Mouse (Mus musculus) forebrain, embryonic 15.5 days (tissue): ENCODE results near the gene Tmem92. TPM values are rescaled to one million over a fixed set of nuclear protein-coding genes. Genes with fewer than 3 reads are reported as not detected.
A peak's percentile ranks its signal among the peaks of the same experiment; 100 is the strongest.

Source experiments
- ATAC-seq: fragments of 200-750 bp; cut with Nextera tagmentation; replicated peaks from 2 replicates; pipeline ENCODE4 v1.8.0; 2017; ENCODE audit warnings: mild to moderate bottlenecking, moderate TSS enrichment, moderate library complexity
- H3K27ac ChIP-seq: fragments of 300-500 bp; sonication (generic); replicated peaks from 2 replicates; pipeline ENCODE4 v1.5.1; 2015; ENCODE audit warnings: mild to moderate bottlenecking, inconsistent platforms
- H3K27me3 ChIP-seq: fragments of 300-500 bp; sonication (generic); 2 replicates; pipeline ENCODE4 v1.6.1; 2015; ENCODE audit warnings: inconsistent platforms
- H3K36me3 ChIP-seq: fragments of 300-500 bp; sonication (generic); 2 replicates; pipeline ENCODE4 v1.6.1; 2015; ENCODE audit warnings: mild to moderate bottlenecking, inconsistent platforms
- H3K4me1 ChIP-seq: fragments of 300-500 bp; sonication (generic); 2 replicates; pipeline ENCODE4 v1.6.1; 2015; ENCODE audit warnings: inconsistent platforms
- H3K4me2 ChIP-seq: fragments of 300-500 bp; sonication (generic); replicated peaks from 2 replicates; pipeline ENCODE4 v1.6.1; 2015; ENCODE audit warnings: mild to moderate bottlenecking, inconsistent platforms
- H3K4me3 ChIP-seq: fragments of 300-500 bp; sonication (generic); 2 replicates; pipeline ENCODE4 v1.5.1; 2015; ENCODE audit warnings: mild to moderate bottlenecking, inconsistent platforms
- H3K9ac ChIP-seq: fragments of 300-500 bp; sonication (generic); replicated peaks from 2 replicates; pipeline ENCODE4 v1.6.1; 2015; ENCODE audit warnings: mild to moderate bottlenecking, inconsistent platforms
- H3K9me3 ChIP-seq: fragments of 300-500 bp; sonication (generic); 2 replicates; pipeline ENCODE4 v1.6.1; 2016; ENCODE audit warnings: inconsistent platforms
- WGBS: fragments of 180-500 bp; shearing (Covaris S2); methylation state at CpG from one replicate; pipeline ENCODE4 v1.1.7; 2015; ENCODE audit warnings: mixed read lengths; 5-methylcytosine and 5-hydroxymethylcytosine counted together
- polyA plus RNA-seq: library from polyadenylated mRNA; unstranded; fragments of >200 nt; fragmentation: Nextera tagmentation; extraction: Ambion mirVana; gene quantifications from 2 replicates; pipeline ENCODE4 v1.2.1, GENCODE M21; 2015

The Tmem92 gene
- polyA plus RNA-seq, 1 experiment from 2014 or later: 0.13 TPM

GRCm38 (mm10) chr11:94760799-94761198, 21.7 kb downstream of the Tmem92 start:
- no peak overlapping the region for H3K27ac ChIP-seq
- no peaks in the 10 kb centered on the region for H3K4me1 ChIP-seq
- no peak overlapping the region for H3K4me2 ChIP-seq
- no peak for ATAC-seq
- no peak overlapping the region for H3K4me3 ChIP-seq
- no peaks in the 10 kb centered on the region for H3K27me3 ChIP-seq
- no peak overlapping the region for H3K9ac ChIP-seq
- H3K9me3 ChIP-seq: no peaks in the 10 kb centered on the region
- 74% methylated on average over 7 of the region's 7 CpGs for WGBS
- no peaks in the 10 kb centered on the region for H3K36me3 ChIP-seq

GRCm38 (mm10) chr11:94760364-94760763, 22.1 kb downstream of the Tmem92 start:
- Histone ChIP-seq H3K9me3 (no peaks in the 10 kb centered on the region), H3K27me3 (no peaks in the 10 kb centered on the region), H3K9ac (no peak overlapping the region), H3K27ac (no peak overlapping the region), H3K36me3 (no peaks in the 10 kb centered on the region), H3K4me1 (no peaks in the 10 kb centered on the region), H3K4me2 (no peak overlapping the region), H3K4me3 (no peak overlapping the region)
- WGBS: 93% methylated on average over 3 of the region's 3 CpGs
- no peak for ATAC-seq

- Histone ChIP-seq H3K9me3 (no peaks in the 10 kb centered on the region), H3K9ac (no peak overlapping the region), H3K4me2 (no peak overlapping the region), H3K4me1 (no peaks in the 10 kb centered on the region), H3K27ac (no peak overlapping the region), H3K36me3 (no peaks in the 10 kb centered on the region), H3K27me3 (no peaks in the 10 kb centered on the region), H3K4me3 (no peak overlapping the region)
- no peak for ATAC-seq
- 86% methylated on average over 6 of the region's 6 CpGs for WGBS
These were observed 22.6 kb downstream of the Tmem92 start for GRCm38 (mm10) chr11:94759916-94760315.

GRCm38 (mm10) chr11:94752946-94753713, 29.4 kb downstream of the Tmem92 start:
- 76% methylated on average over 2 of the region's 2 CpGs for WGBS

GRCm38 (mm10) chr11:94741732-94742272, 40.7 kb downstream of the Tmem92 start, which contains the start of gene Cdc34b:
Cdc34b (plus strand) TSS chr11:94741782.
- Histone ChIP-seq H3K4me2 (no peak within 1 kb of the TSS), H3K9me3 (no peaks in the 10 kb centered on the region), H3K4me1 (no peaks in the 10 kb centered on the region), H3K36me3 (no peaks in the 10 kb centered on the region), H3K27me3 (no peaks in the 10 kb centered on the region), H3K4me3 (no peak within 1 kb of the TSS), H3K27ac (no peak within 1 kb of the TSS), H3K9ac (no peak within 1 kb of the TSS)
- WGBS: 86% methylated on average over 29 of the region's 29 CpGs
- no peak for ATAC-seq

More at GRCm38 (mm10) chr11:94752946-94753713, 29.4 kb downstream of the Tmem92 start:
- H3K27me3 ChIP-seq: no peaks in the 10 kb centered on the region
- no peaks in the 10 kb centered on the region for H3K4me1 ChIP-seq
- no peak for ATAC-seq
- H3K9ac ChIP-seq: no peak overlapping the region
- no peaks in the 10 kb centered on the region for H3K9me3 ChIP-seq
- H3K4me3 ChIP-seq: no peak overlapping the region
- H3K36me3 ChIP-seq: no peaks in the 10 kb centered on the region
- H3K27ac ChIP-seq: no peak overlapping the region
- no peak overlapping the region for H3K4me2 ChIP-seq

GRCm38 (mm10) chr11:94735746-94736145, 46.8 kb downstream of the Tmem92 start:
- H3K27ac ChIP-seq: no peak overlapping the region
- H3K9ac ChIP-seq: no peak overlapping the region
- H3K4me2 ChIP-seq: no peak overlapping the region
- no peak overlapping the region for H3K4me3 ChIP-seq
- no peaks in the 10 kb centered on the region for H3K4me1 ChIP-seq
- ATAC-seq: no peak
- no peaks in the 10 kb centered on the region for H3K36me3 ChIP-seq
- H3K9me3 ChIP-seq: no peaks in the 10 kb centered on the region
- WGBS: 75% methylated on average over 2 of the region's 2 CpGs
- no peaks in the 10 kb centered on the region for H3K27me3 ChIP-seq

- no peak overlapping the region for H3K9ac ChIP-seq
- no peaks in the 10 kb centered on the region for H3K36me3 ChIP-seq
- H3K27me3 ChIP-seq: no peaks in the 10 kb centered on the region
- no peak overlapping the region for H3K4me2 ChIP-seq
- whole genome bisulfite sequencing: 44% methylated on average over 8 of the region's 8 CpGs
- H3K4me1 ChIP-seq: no peaks in the 10 kb centered on the region
- H3K9me3 ChIP-seq: no peaks in the 10 kb centered on the region
- ATAC-seq: no peak
- H3K27ac ChIP-seq: no peak overlapping the region
- no peak overlapping the region for H3K4me3 ChIP-seq
These were observed 49.7 kb downstream of the Tmem92 start for GRCm38 (mm10) chr11:94732773-94733172.

- no peak for ATAC-seq
- Histone ChIP-seq H3K36me3 (no peaks in the 10 kb centered on the region), H3K4me1 (no peaks in the 10 kb centered on the region), H3K4me2 (no peak overlapping the region), H3K4me3 (no peak overlapping the region), H3K9ac (no peak overlapping the region), H3K27ac (no peak overlapping the region), H3K9me3 (no peaks in the 10 kb centered on the region), H3K27me3 (no peaks in the 10 kb centered on the region)
- WGBS: 88% methylated on average over 12 of the region's 12 CpGs
These were observed 51.3 kb downstream of the Tmem92 start for GRCm38 (mm10) chr11:94731229-94731628.

- no peak overlapping the region for H3K4me3 ChIP-seq
- 32% methylated on average over 5 of the region's 5 CpGs for WGBS
- no peaks in the 10 kb centered on the region for H3K4me1 ChIP-seq
- no peaks in the 10 kb centered on the region for H3K9me3 ChIP-seq
- no peak overlapping the region for H3K9ac ChIP-seq
- 0 out of 2 replicates have a peak, but pooled peaks have one; percentile 26 for ATAC-seq
- H3K27me3 ChIP-seq: no peaks in the 10 kb centered on the region
- no peaks in the 10 kb centered on the region for H3K36me3 ChIP-seq
- no peak overlapping the region for H3K27ac ChIP-seq
- no peak overlapping the region for H3K4me2 ChIP-seq
These were observed 52.2 kb downstream of the Tmem92 start for GRCm38 (mm10) chr11:94730261-94730660.

GRCm38 (mm10) chr11:94729565-94729964, 52.9 kb downstream of the Tmem92 start:
- no peak for ATAC-seq
- H3K4me2 ChIP-seq: no peak overlapping the region
- no peaks in the 10 kb centered on the region for H3K36me3 ChIP-seq
- no peak overlapping the region for H3K4me3 ChIP-seq
- no peak overlapping the region for H3K27ac ChIP-seq
- H3K27me3 ChIP-seq: no peaks in the 10 kb centered on the region
- H3K9ac ChIP-seq: no peak overlapping the region
- H3K4me1 ChIP-seq: no peaks in the 10 kb centered on the region
- H3K9me3 ChIP-seq: no peaks in the 10 kb centered on the region
- 35% methylated on average over 4 of the region's 4 CpGs for WGBS

- no peaks in the 10 kb centered on the region for H3K27me3 ChIP-seq
- H3K4me1 ChIP-seq: no peaks in the 10 kb centered on the region
- H3K4me2 ChIP-seq: no peak overlapping the region
- no peak overlapping the region for H3K4me3 ChIP-seq
- H3K9ac ChIP-seq: no peak overlapping the region
- no peak overlapping the region for H3K27ac ChIP-seq
- no peaks in the 10 kb centered on the region for H3K9me3 ChIP-seq
- WGBS: 84% methylated on average over 3 of the region's 3 CpGs
- H3K36me3 ChIP-seq: no peaks in the 10 kb centered on the region
- ATAC-seq: no peak
These were observed 54.0 kb downstream of the Tmem92 start for GRCm38 (mm10) chr11:94728545-94728944.

- H3K27ac ChIP-seq: no peak overlapping the region
- no peak overlapping the region for H3K9ac ChIP-seq
- H3K4me2 ChIP-seq: no peak overlapping the region
- H3K27me3 ChIP-seq: no peaks in the 10 kb centered on the region
- 81% methylated on average over 3 of the region's 3 CpGs for WGBS
- H3K36me3 ChIP-seq: no peaks in the 10 kb centered on the region
- H3K9me3 ChIP-seq: no peaks in the 10 kb centered on the region
- H3K4me1 ChIP-seq: no peaks in the 10 kb centered on the region
- no peak overlapping the region for H3K4me3 ChIP-seq
- no peak for ATAC-seq
These were observed 55.2 kb downstream of the Tmem92 start for GRCm38 (mm10) chr11:94727306-94727705.
